Mouse (Mus musculus) liver, embryonic 14.5 days (tissue): ENCODE measurements around the gene Zfp423. TPM values are rescaled to one million over a fixed set of nuclear protein-coding genes. Genes with fewer than 3 reads are reported as not detected.
"Not testable (repeated sequence)": the region's sequence is repeated elsewhere in the genome, so short reads cannot be mapped to it uniquely, and the experiment has no call there.

ENCODE experiments used
- ATAC-seq: fragments of 200-750 bp; cut with Nextera tagmentation; 2 replicates; pipeline ENCODE4 v1.8.0; 2017; ENCODE audit warnings: moderate number of reproducible peaks, mild to moderate bottlenecking, moderate library complexity; ENCODE audit not compliant: insufficient read depth
- DNase-seq, 3 experiments: peaks; one replicate each; pipeline ENCODE4 v3.0.0-alpha.2; 2012 to 2013; ENCODE audit warnings: low read depth in 3 of 3, low spot score in 3 of 3
- H3K27ac ChIP-seq: fragments of 300-500 bp; sonication (generic); 2 replicates; pipeline ENCODE4 v1.5.1; 2014; ENCODE audit warnings: moderate library complexity, mild to moderate bottlenecking, control low read depth, inconsistent platforms
- H3K27me3 ChIP-seq: fragments of 300-500 bp; sonication (generic); 2 replicates; pipeline ENCODE4 v1.6.1; 2014; ENCODE audit warnings: mild to moderate bottlenecking, low read length, moderate library complexity; ENCODE audit not compliant: control insufficient read depth, insufficient read depth
- H3K36me3 ChIP-seq: fragments of 300-500 bp; sonication (generic); replicated peaks from 2 replicates; pipeline ENCODE4 v1.6.1; 2014; ENCODE audit warnings: low read depth; ENCODE audit not compliant: control insufficient read depth, insufficient read depth
- H3K4me1 ChIP-seq, 2 experiments: fragments of 200-500 bp in 1 of 2; fragments of 300-500 bp in 1 of 2; sonication (generic) in 1 of 2; replicated peaks; 2 replicates each; pipeline ENCODE4 v1.6.1; 2012 to 2014; ENCODE audit warnings: antibody characterized with exemption in 1 of 2, inconsistent platforms in 1 of 2, low read length in 1 of 2; ENCODE audit not compliant: control insufficient read depth in 2 of 2, insufficient read depth in 2 of 2
- H3K4me2 ChIP-seq: fragments of 300-500 bp; sonication (generic); 2 replicates; pipeline ENCODE4 v1.6.1; 2014; ENCODE audit warnings: low read depth, mild to moderate bottlenecking, control low read depth, moderate library complexity
- H3K4me3 ChIP-seq, 2 experiments: fragments of 200-500 bp in 1 of 2; fragments of 300-500 bp in 1 of 2; sonication (generic) in 1 of 2; 2 replicates each; pipeline ENCODE4 v1.5.1; 2012 to 2014; ENCODE audit warnings: low read depth in 2 of 2, low read length in 2 of 2, mild to moderate bottlenecking in 2 of 2, control low read depth in 1 of 2, inconsistent platforms in 1 of 2, moderate library complexity in 1 of 2; ENCODE audit not compliant: insufficient read depth in 1 of 2
- H3K9ac ChIP-seq: fragments of 300-500 bp; sonication (generic); replicated peaks from 2 replicates; pipeline ENCODE4 v1.6.1; 2014; ENCODE audit warnings: mild to moderate bottlenecking, control low read depth, moderate library complexity
- H3K9me3 ChIP-seq: fragments of 300-500 bp; sonication (generic); 2 replicates; pipeline ENCODE4 v1.6.1; 2016; ENCODE audit warnings: low read length, mixed read lengths; ENCODE audit not compliant: control insufficient read depth
- CTCF ChIP-seq: IDR thresholded peaks from 2 replicates; pipeline ENCODE4 v1.5.1; 2016; ENCODE audit warnings: antibody characterized with exemption, low read depth, control low read depth
- EP300 ChIP-seq: IDR thresholded peaks from 2 replicates; pipeline ENCODE4 v1.6.1; 2016; ENCODE audit warnings: antibody characterized with exemption, low read depth
- WGBS: fragments of 180-500 bp; shearing (Covaris S2); extraction: QIAGEN DNeasy Blood & Tissue Kit; methylation state at CpG from one replicate; pipeline ENCODE4 v1.1.7; 2014; ENCODE audit not compliant: insufficient replicate concordance; 5-methylcytosine and 5-hydroxymethylcytosine counted together
- polyA plus RNA-seq, 2 experiments: library from polyadenylated mRNA; depleted of rRNA in 1 of 2; stranded (reverse) in 1 of 2; unstranded in 1 of 2; fragments of >200 nt; fragmentation: Nextera tagmentation in 1 of 2; extraction: Ambion mirVana in 1 of 2; gene quantifications; 2 replicates each; pipeline versions ENCODE4 v1.2.1 to v1.2.3; 2012 to 2014

Zfp423 gene
- polyA plus RNA-seq, 2 experiments = 0.52 to 0.60 TPM

GRCm38 (mm10) chr8:87847796-87848195 is 111.6 kb downstream of the Zfp423 start:
- Histone ChIP-seq H3K36me3 (no peaks in the 10 kb centered on the region), H3K9me3 (no peaks in the 10 kb centered on the region), H3K4me3 (no peak overlapping the region), H3K4me1 (no peaks in the 10 kb centered on the region), H3K27ac (no peak overlapping the region), H3K9ac (no peak overlapping the region), H3K4me2 (no peak overlapping the region), H3K27me3 (no peaks in the 10 kb centered on the region)
- ATAC-seq = no peak
- WGBS = 63% methylated on average over 6 of the region's 6 CpGs
- DNase-seq = no peak
- no peak for TF ChIP-seq CTCF
- TF ChIP-seq EP300 = no peak

GRCm38 (mm10) chr8:87842096-87842495 is 117.3 kb downstream of the Zfp423 start:
- not testable (repeated sequence) for H3K4me2 ChIP-seq, H3K36me3 ChIP-seq, H3K4me3 ChIP-seq, ATAC-seq, H3K27me3 ChIP-seq, H3K27ac ChIP-seq, H3K9ac ChIP-seq, H3K9me3 ChIP-seq, DNase-seq, H3K4me1 ChIP-seq
- WGBS = 70% methylated on average over 11 of the region's 11 CpGs

- WGBS = 44% methylated on average over 6 of the region's 6 CpGs
- Histone ChIP-seq H3K4me3 (no peak overlapping the region), H3K36me3 (no peaks in the 10 kb centered on the region), H3K9me3 (no peaks in the 10 kb centered on the region), H3K9ac (no peak overlapping the region), H3K4me1 (no peaks in the 10 kb centered on the region), H3K27me3 (no peaks in the 10 kb centered on the region), H3K27ac (no peak overlapping the region), H3K4me2 (no peak overlapping the region)
- DNase-seq (no peak), ATAC-seq (no peak)
- no peak for TF ChIP-seq CTCF
- no peak for TF ChIP-seq EP300
Observed at GRCm38 (mm10) chr8:87837266-87837665, 122.1 kb downstream of the Zfp423 start.

- Histone ChIP-seq H3K4me2 (no peak overlapping the region), H3K36me3 (no peaks in the 10 kb centered on the region), H3K27ac (no peak overlapping the region), H3K4me3 (no peak overlapping the region), H3K4me1 (no peaks in the 10 kb centered on the region), H3K9ac (no peak overlapping the region), H3K27me3 (no peaks in the 10 kb centered on the region), H3K9me3 (no peaks in the 10 kb centered on the region)
- ATAC-seq (no peak), DNase-seq (no peak)
- no peak for TF ChIP-seq CTCF
- TF ChIP-seq EP300 = no peak
- WGBS = 69% methylated on average over 16 of the region's 16 CpGs
Observed at GRCm38 (mm10) chr8:87836866-87837265, 122.5 kb downstream of the Zfp423 start.

GRCm38 (mm10) chr8:87835924-87836323 is 123.5 kb downstream of the Zfp423 start:
- Histone ChIP-seq H3K27me3 (no peaks in the 10 kb centered on the region), H3K4me1 (no peaks in the 10 kb centered on the region), H3K9ac (no peak overlapping the region), H3K4me2 (no peak overlapping the region), H3K27ac (no peak overlapping the region), H3K4me3 (no peak overlapping the region), H3K36me3 (no peaks in the 10 kb centered on the region), H3K9me3 (no peaks in the 10 kb centered on the region)
- ATAC-seq (no peak), DNase-seq (no peak)
- WGBS = 30% methylated on average over 7 of the region's 7 CpGs
- TF ChIP-seq EP300 = no peak
- no peak for TF ChIP-seq CTCF

GRCm38 (mm10) chr8:87835411-87835821 is 124.0 kb downstream of the Zfp423 start:
- ATAC-seq (no peak), DNase-seq (no peak)
- no peak overlapping the region for H3K27ac ChIP-seq
- no peak overlapping the region for H3K4me3 ChIP-seq
- H3K36me3 ChIP-seq = no peaks in the 10 kb centered on the region
- 15% methylated on average over 11 of the region's 11 CpGs for WGBS
- H3K4me2 ChIP-seq = no peak overlapping the region
- no peaks in the 10 kb centered on the region for H3K4me1 ChIP-seq
- no peak for TF ChIP-seq CTCF
- TF ChIP-seq EP300 = no peak
- H3K9ac ChIP-seq = no peak overlapping the region
- no peaks in the 10 kb centered on the region for H3K27me3 ChIP-seq
- H3K9me3 ChIP-seq = no peaks in the 10 kb centered on the region
